Mouse (Mus musculus) layer of hippocampus, postnatal 36 days (tissue): Measurements from ENCODE around the gene Sp7. TPM values are rescaled to one million over a fixed set of nuclear protein-coding genes. Genes with fewer than 3 reads are reported as not detected.

Experiments used
- DNase-seq, 2 experiments: peaks; one replicate each; pipeline ENCODE4 v3.0.0; 2022
- total RNA-seq, 2 experiments: library from RNA; stranded (reverse); gene quantifications; 2 replicates each; pipeline ENCODE4 v1.2.3; 2021

Gene Sp7
- total RNA-seq, result under 1 TPM; 0.38 to 0.57 TPM

- DNase-seq, result no peak
These were observed at the start of gene Sp7 for GRCm38 (mm10) chr15:102366733-102367344. Gene Sp7, minus strand, starts transcription at chr15:102367182.

GRCm38 (mm10) chr15:102413687-102414086, 46.7 kb upstream of the Sp7 start:
- DNase-seq, result no peak

- no peak for DNase-seq
These were observed 44.1 kb upstream of the Sp7 start for GRCm38 (mm10) chr15:102411077-102411476.

GRCm38 (mm10) chr15:102409286-102409685, 42.3 kb upstream of the Sp7 start:
- DNase-seq, result no peak

- DNase-seq, result no peak
These were observed 41.7 kb upstream of the Sp7 start for GRCm38 (mm10) chr15:102408558-102409130.

- no peak for DNase-seq
These were observed 40.9 kb upstream of the Sp7 start for GRCm38 (mm10) chr15:102407681-102408557.

GRCm38 (mm10) chr15:102406912-102407580, 40.1 kb upstream of the Sp7 start:
- DNase-seq, result no peak

- DNase-seq, result peak; percentile 69 to 75
These were observed 39.4 kb upstream of the Sp7 start for GRCm38 (mm10) chr15:102406196-102406911.

GRCm38 (mm10) chr15:102405489-102406195, 38.7 kb upstream of the Sp7 start, which contains the start of gene Sp1:
Gene Sp1, plus strand, starts transcription at chr15:102406143.
- peak; percentile 99 for DNase-seq

- no peak for DNase-seq
These were observed 37.9 kb upstream of the Sp7 start for GRCm38 (mm10) chr15:102404608-102405488.

GRCm38 (mm10) chr15:102402210-102402609, 35.2 kb upstream of the Sp7 start:
- DNase-seq, result no peak

GRCm38 (mm10) chr15:102401278-102401677, 34.3 kb upstream of the Sp7 start:
- no peak for DNase-seq

- DNase-seq, result no peak
These were observed 33.6 kb upstream of the Sp7 start for GRCm38 (mm10) chr15:102400476-102401045.

GRCm38 (mm10) chr15:102399229-102400221, 32.5 kb upstream of the Sp7 start:
- peak; percentile 53 to 61 for DNase-seq

- no peak for DNase-seq
These were observed 31.6 kb upstream of the Sp7 start for GRCm38 (mm10) chr15:102398629-102399028.

- DNase-seq, result no peak
These were observed 28.1 kb upstream of the Sp7 start for GRCm38 (mm10) chr15:102395061-102395460.

- no peak for DNase-seq
These were observed 26.6 kb upstream of the Sp7 start for GRCm38 (mm10) chr15:102393584-102394014.

- DNase-seq, result no peak
These were observed 25.5 kb upstream of the Sp7 start for GRCm38 (mm10) chr15:102392520-102392919.

GRCm38 (mm10) chr15:102388942-102389341, 22.0 kb upstream of the Sp7 start:
- DNase-seq, result no peak
